Mouse (Mus musculus): ENCODE data around the gene Gm1140.
"Not testable (repeated sequence)": the region's sequence is repeated elsewhere in the genome, so short reads cannot be mapped to it uniquely, and the experiment has no call there.

Gene Gm1140

GRCm38 (mm10) chrX:67693462-67693861 is at the start of gene Gm1140:
TSS of gene Gm1140 (minus strand) at chrX:67693562.
- not testable (repeated sequence) for DNase-seq

GRCm38 (mm10) chrX:67695398-67695797 is 2.0 kb upstream of the Gm1140 start, which contains the start of gene Gm14692:
TSS of gene Gm14692 (plus strand) at chrX:67695698.
- not testable (repeated sequence) for DNase-seq

Measured in kidney, postnatal 36 days (tissue).